Mouse (Mus musculus) stomach, embryonic 14.5 days (tissue): ENCODE measurements around the gene Tfap2e. TPM values are rescaled to one million over a fixed set of nuclear protein-coding genes. Genes with fewer than 3 reads are reported as not detected.

Source experiments
- ATAC-seq: fragments of 200-750 bp; cut with Nextera tagmentation; 2 replicates; pipeline ENCODE4 v1.8.0; 2017; ENCODE audit warnings: low read depth, moderate TSS enrichment; ENCODE audit not compliant: insufficient number of reproducible peaks, insufficient read depth, low FRiP score
- H3K27ac ChIP-seq: fragments of 300-500 bp; sonication (generic); 2 replicates; pipeline ENCODE4 v1.5.1; 2014; ENCODE audit warnings: mild to moderate bottlenecking, low read length, moderate library complexity, mixed read lengths
- H3K27me3 ChIP-seq: fragments of 300-500 bp; sonication (generic); 2 replicates; pipeline ENCODE4 v1.6.1; 2014; ENCODE audit warnings: low read length, control low read depth, mixed read lengths; ENCODE audit not compliant: control insufficient read depth, insufficient read depth
- H3K36me3 ChIP-seq: fragments of 300-500 bp; sonication (generic); 2 replicates; pipeline ENCODE4 v1.6.1; 2014; ENCODE audit warnings: mild to moderate bottlenecking, control low read depth, low read length, moderate library complexity, mixed read lengths; ENCODE audit not compliant: control insufficient read depth, insufficient read depth
- H3K4me1 ChIP-seq: fragments of 300-500 bp; sonication (generic); 2 replicates; pipeline ENCODE4 v1.6.1; 2014; ENCODE audit warnings: low read length, control low read depth, mixed read lengths; ENCODE audit not compliant: control insufficient read depth, insufficient read depth
- H3K4me2 ChIP-seq: fragments of 300-500 bp; sonication (generic); replicated peaks from 2 replicates; pipeline ENCODE4 v1.6.1; 2014; ENCODE audit warnings: low read depth, low read length, control low read depth
- H3K4me3 ChIP-seq: fragments of 300-500 bp; sonication (generic); 2 replicates; pipeline ENCODE4 v1.5.1; 2014; ENCODE audit warnings: low read depth, low read length, control low read depth
- H3K9ac ChIP-seq: fragments of 300-500 bp; sonication (generic); replicated peaks from 2 replicates; pipeline ENCODE4 v1.6.1; 2014; ENCODE audit warnings: low read depth, mild to moderate bottlenecking, control low read depth, low read length, moderate library complexity, mixed read lengths
- H3K9me3 ChIP-seq: fragments of 300-500 bp; sonication (generic); 2 replicates; pipeline ENCODE4 v1.6.1; 2016; ENCODE audit warnings: low read depth, low read length, control low read depth; ENCODE audit not compliant: control insufficient read depth
- WGBS: fragments of 180-500 bp; shearing (Covaris S2); extraction: QIAGEN DNeasy Blood & Tissue Kit; methylation state at CpG from one replicate; pipeline ENCODE4 v1.1.7; 2014; 5-methylcytosine and 5-hydroxymethylcytosine counted together
- polyA plus RNA-seq: library from polyadenylated mRNA; unstranded; fragments of >200 nt; fragmentation: Nextera tagmentation; extraction: Ambion mirVana; gene quantifications from 2 replicates; pipeline ENCODE4 v1.2.1, GENCODE M21; 2014

Gene Tfap2e
- polyA plus RNA-seq, 1 experiment from 2014 or later, result not detected

DNA sequence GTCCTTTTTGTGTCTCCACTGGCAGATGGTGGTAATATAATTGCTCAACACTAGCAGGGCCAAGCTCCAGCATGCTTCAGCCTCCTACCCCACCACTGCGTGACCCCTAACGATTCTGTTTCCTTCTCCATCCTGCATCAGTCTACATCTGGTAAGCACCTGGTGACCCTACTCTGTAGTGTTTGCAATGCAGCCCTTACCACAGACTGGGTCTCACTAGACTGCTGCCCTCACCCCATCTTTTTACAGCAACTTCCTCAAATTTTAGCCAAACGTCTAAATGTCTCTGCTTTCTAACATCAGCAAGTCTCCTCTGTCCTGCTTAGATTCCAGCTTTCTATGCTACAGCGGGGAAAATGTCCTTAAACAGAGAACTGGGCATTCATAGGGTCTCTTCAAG, 34.8 kb upstream of the Tfap2e start:
- Histone ChIP-seq H3K4me2 (no peak overlapping the region), H3K27me3 (no peaks in the 10 kb centered on the region), H3K4me1 (0 out of 2 replicates have a peak, but pooled peaks cover 4% of the 10 kb centered on the region), H3K27ac (no peak overlapping the region), H3K9ac (no peak overlapping the region), H3K9me3 (no peaks in the 10 kb centered on the region), H3K4me3 (no peak overlapping the region), H3K36me3 (peaks cover 2% of the 10 kb centered on the region; the same call in 1 of the 2 replicates)
- WGBS, result 82% methylated on average over 4 of the region's 4 CpGs
- no peak for ATAC-seq

- H3K36me3 ChIP-seq, result peaks cover 2% of the 10 kb centered on the region; the same call in 1 of the 2 replicates
- ATAC-seq, result no peak
- 78% methylated on average over 9 of the region's 9 CpGs for WGBS
- no peaks in the 10 kb centered on the region for H3K27me3 ChIP-seq
- no peak overlapping the region for H3K27ac ChIP-seq
- 0 out of 2 replicates have a peak, but pooled peaks cover 4% of the 10 kb centered on the region for H3K4me1 ChIP-seq
- no peaks in the 10 kb centered on the region for H3K9me3 ChIP-seq
- H3K9ac ChIP-seq, result no peak overlapping the region
- no peak overlapping the region for H3K4me2 ChIP-seq
- H3K4me3 ChIP-seq, result no peak overlapping the region
Measured at GRCm38 (mm10) chr4:126769800-126770563, 33.9 kb upstream of the Tfap2e start.

DNA sequence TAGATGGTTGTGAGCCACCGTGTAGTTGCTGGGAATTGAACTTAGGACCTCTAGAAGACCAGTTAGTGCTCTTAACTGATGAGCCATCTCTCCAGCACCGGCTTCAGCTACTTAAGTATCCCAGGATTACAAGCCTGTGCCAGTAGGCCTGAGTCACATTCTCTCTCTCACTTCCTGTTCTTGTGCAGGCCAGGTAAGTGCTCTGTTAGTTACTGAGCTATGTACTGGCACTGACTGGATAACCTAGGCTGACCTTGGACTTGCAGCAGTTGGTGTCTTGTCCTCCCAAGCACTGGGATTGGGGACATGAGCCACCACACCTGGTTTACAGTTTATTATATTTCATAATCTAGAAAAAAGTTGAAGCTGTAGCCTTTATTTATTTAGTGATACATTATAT, 27.4 kb upstream of the Tfap2e start:
- no peak overlapping the region for H3K4me2 ChIP-seq
- WGBS, result 82% methylated on average over 2 of the region's 2 CpGs
- no peak overlapping the region for H3K4me3 ChIP-seq
- H3K27ac ChIP-seq, result no peak overlapping the region
- no peaks in the 10 kb centered on the region for H3K9me3 ChIP-seq
- H3K36me3 ChIP-seq, result peaks cover 5% of the 10 kb centered on the region; the same call in 1 of the 2 replicates
- 0 out of 2 replicates have a peak, but pooled peaks cover 3% of the 10 kb centered on the region for H3K4me1 ChIP-seq
- no peak for ATAC-seq
- H3K9ac ChIP-seq, result no peak overlapping the region
- no peaks in the 10 kb centered on the region for H3K27me3 ChIP-seq

DNA sequence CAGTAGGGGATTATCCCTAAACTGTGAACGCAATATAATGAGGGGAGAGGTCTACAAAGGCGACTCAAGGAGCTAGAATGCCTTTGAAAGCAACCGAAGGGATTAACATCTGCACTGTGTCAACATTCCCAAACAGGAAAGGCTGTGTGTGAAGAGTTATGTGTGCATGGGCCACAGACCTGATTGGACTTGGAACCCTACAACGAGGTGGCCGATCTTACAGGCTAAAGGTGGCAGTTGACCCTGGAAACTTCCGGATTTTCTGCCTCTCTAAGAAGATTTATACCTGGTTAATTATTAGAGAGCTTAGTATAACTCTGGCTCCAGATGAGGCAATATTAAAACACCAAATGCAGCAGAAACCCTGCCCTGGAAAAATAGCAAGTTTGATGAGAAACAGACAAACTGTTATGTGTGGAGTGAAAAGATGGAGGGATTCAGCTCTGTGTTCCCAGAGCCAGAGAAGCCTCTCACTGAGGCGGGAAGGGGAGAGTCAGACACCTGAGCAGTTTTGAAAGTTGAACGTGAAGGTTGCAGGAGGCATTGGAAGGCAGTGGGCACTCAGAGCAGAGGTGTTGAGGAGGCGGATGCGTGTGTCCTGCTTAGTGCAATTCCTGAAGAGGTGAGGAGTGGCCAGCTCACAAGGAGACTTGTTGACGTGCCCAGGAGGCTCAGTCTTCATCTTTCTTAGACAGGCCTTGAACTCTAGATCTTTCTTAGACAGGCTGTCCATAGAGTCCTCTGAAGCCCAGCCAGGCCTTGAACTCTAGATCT, 26.7 kb upstream of the Tfap2e start:
- Histone ChIP-seq H3K9me3 (no peaks in the 10 kb centered on the region), H3K36me3 (peaks cover 5% of the 10 kb centered on the region; the same call in 1 of the 2 replicates), H3K4me2 (no peak overlapping the region), H3K9ac (no peak overlapping the region), H3K4me1 (0 out of 2 replicates have a peak, but pooled peaks cover 3% of the 10 kb centered on the region), H3K27me3 (no peaks in the 10 kb centered on the region), H3K27ac (peak overlapping the region; percentile 27; the same call in 1 of the 2 replicates), H3K4me3 (no peak overlapping the region)
- ATAC-seq, result peak; percentile 69; the same call in 1 of the 2 replicates
- WGBS, result 61% methylated on average over 11 of the region's 11 CpGs

DNA sequence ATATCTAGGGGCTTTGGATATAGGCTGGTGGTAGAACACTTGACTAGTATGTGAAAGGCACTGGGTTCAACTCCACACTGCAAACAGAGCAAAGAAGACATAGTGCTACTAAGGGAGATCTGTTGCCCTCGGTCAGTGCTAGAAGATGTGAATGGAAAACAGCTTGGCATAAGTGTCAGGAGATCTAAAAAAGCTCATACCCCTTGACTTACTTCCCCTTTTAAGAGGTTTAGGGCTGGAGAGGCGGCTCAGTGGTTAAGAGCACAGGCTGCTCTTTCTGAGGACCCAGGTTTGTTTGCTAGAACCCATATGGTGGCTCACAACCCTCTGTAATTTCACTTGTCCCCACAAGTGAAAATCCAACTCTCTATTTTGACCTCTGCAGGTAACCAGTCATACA, 23.4 kb upstream of the Tfap2e start:
- peaks cover 4% of the 10 kb centered on the region; the same call in 1 of the 2 replicates for H3K36me3 ChIP-seq
- no peak overlapping the region for H3K27ac ChIP-seq
- peaks cover 11% of the 10 kb centered on the region; the same call in 1 of the 2 replicates for H3K4me1 ChIP-seq
- no peak overlapping the region for H3K4me2 ChIP-seq
- no peaks in the 10 kb centered on the region for H3K9me3 ChIP-seq
- no peak overlapping the region for H3K4me3 ChIP-seq
- ATAC-seq, result no peak
- no peak overlapping the region for H3K9ac ChIP-seq
- H3K27me3 ChIP-seq, result no peaks in the 10 kb centered on the region
- WGBS, result 88% methylated on average over 2 of the region's 2 CpGs

DNA sequence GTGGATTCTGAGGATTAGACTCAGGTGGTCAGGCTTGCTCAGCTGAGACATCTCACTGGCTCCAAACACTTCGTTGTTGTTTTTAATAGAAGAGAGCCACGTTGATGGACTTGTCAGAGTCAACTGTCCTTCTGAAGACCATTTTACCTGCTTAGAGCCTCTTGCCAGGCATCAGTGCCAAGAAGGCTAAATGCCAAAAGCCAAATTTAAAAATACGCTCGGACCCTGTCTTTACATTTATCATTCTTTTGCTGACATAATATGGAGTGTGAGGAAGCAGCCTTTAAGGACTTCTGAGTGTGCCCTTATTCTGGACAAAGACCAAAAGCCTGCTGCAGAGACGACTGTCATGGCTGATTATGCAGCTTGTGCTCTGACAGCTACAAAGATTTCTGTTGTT, 22.3 kb upstream of the Tfap2e start:
- no peak for ATAC-seq

DNA sequence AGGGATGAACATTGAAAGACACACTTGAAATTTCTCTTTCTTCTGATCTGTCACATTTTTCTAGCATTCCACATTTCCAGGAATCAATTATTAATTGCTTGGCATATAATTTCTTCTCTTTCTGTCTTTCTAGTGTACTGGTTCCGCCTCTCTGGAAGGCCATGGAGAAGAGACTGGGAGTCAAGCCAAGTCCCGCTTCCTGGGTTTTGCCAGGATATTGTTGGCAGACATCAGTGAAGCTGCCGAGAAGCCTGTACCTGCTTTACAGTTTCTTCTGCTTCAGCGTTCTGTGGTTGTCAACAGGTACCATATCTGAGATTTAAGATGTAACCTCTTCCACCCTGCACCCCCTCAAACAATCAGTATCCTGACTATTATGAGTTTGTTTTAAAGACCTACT, 20.7 kb upstream of the Tfap2e start:
- Histone ChIP-seq H3K27me3 (no peaks in the 10 kb centered on the region), H3K4me1 (peaks cover 19% of the 10 kb centered on the region), H3K4me2 (no peak overlapping the region), H3K9me3 (no peaks in the 10 kb centered on the region), H3K36me3 (peaks cover 3% of the 10 kb centered on the region; the same call in 1 of the 2 replicates), H3K4me3 (no peak overlapping the region), H3K27ac (no peak overlapping the region), H3K9ac (no peak overlapping the region)
- WGBS, result 78% methylated on average over 4 of the region's 4 CpGs
- no peak for ATAC-seq

More for the DNA sequence above, 22.3 kb upstream of the Tfap2e start:
- Histone ChIP-seq H3K4me3 (no peak overlapping the region), H3K36me3 (peaks cover 3% of the 10 kb centered on the region; the same call in 1 of the 2 replicates), H3K27me3 (no peaks in the 10 kb centered on the region), H3K4me2 (no peak overlapping the region), H3K9me3 (no peaks in the 10 kb centered on the region), H3K9ac (no peak overlapping the region), H3K27ac (no peak overlapping the region), H3K4me1 (peaks cover 13% of the 10 kb centered on the region; the same call in 1 of the 2 replicates)
- WGBS, result 72% methylated on average over 5 of the region's 5 CpGs

DNA sequence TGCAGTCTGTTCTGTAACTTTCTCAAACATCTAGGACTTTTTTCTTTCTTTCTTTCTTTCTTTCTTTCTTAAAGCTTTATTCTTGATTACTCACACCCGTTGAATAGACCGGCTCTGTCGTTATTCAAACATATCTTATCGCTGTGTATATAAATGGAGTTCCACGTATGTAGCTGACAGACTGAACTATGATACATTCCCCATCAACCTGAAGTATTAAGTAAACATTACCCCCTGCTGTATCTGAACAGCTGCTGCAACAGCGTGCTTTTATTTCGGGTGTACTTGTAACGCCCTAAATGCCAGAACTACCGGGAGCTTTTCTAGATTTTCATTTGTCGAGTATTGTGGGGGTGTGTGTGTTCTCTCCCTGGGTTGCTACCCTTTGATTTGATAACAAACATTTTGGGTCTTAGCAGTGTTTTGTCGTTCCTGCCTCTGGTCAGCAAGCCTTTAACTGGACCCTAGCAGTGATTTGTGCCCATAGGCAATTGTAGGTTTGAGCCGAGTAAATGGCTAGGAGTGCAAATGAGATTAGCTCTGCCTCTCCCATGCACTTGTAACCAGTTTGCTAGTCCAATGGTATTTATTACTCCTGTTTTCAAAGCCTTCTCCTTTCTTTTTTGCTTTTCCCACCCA, 18.8 kb upstream of the Tfap2e start:
- Histone ChIP-seq H3K9ac (no peak overlapping the region), H3K27ac (peak overlapping the region; percentile 95; the same call in 1 of the 2 replicates)
- 23% methylated on average over 12 of the region's 12 CpGs for WGBS

More for the DNA sequence above, 18.8 kb upstream of the Tfap2e start:
- H3K4me3 ChIP-seq, result peak overlapping the region; percentile 91
- peak; percentile 8; the same call in 1 of the 2 replicates for ATAC-seq
- no peaks in the 10 kb centered on the region for H3K27me3 ChIP-seq
- H3K4me1 ChIP-seq, result peaks cover 26% of the 10 kb centered on the region
- H3K9me3 ChIP-seq, result no peaks in the 10 kb centered on the region
- H3K4me2 ChIP-seq, result peak overlapping the region; percentile 69
- H3K36me3 ChIP-seq, result peaks cover 2% of the 10 kb centered on the region; the same call in 1 of the 2 replicates
